9 mouse cellular contexts compared by ENCODE assay signal in the genomic region with DNA sequence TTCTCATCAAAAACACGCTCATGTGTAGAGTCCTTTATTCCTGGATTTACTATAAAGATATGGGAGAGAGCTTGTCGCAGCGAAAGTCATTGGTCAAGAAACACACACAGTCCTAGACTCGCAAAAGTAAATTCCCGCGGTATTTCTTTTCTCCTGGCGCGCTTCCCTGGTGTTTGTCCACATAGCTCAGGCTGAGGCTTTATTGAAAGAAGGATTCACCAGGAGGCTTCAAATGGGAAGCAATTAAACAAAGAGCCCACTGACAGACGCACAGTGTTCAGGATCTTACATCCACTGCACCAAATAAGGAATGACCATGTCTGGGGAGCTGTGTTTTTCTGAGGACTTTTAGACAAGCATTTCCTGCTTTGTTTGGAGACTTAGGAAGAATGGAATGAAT.
DNase-seq lines count a peak whose midpoint lies in the region; ATAC-seq and TF ChIP-seq lines count a peak whose summit lies in the region.
"Had no signal": no experiment of that assay in that cellular context is flagged by ENCODE, and none has a peak within 500 bp of the region (broad histone marks: within the 10 kb centered on the region; RNA-seq: fewer than 3 reads in every experiment).

No protein-coding gene starts in this region.

- no peak for TF ChIP-seq EP300 in heart, adult 2 months (IDR thresholded peaks at IDR 0.05; ENCODE audit: insufficient read depth, low read depth, low read length)

- no peaks in the 10 kb centered on the region for H3K27me3 ChIP-seq in lung, embryonic 16.5 days (ENCODE audit: control insufficient read depth, insufficient read depth, low read depth, low read length)
- no peaks in the 10 kb centered on the region for H3K27me3 ChIP-seq in heart, adult 2 months (ENCODE audit: control insufficient read depth, insufficient read depth, low read length)
- H3K27me3 ChIP-seq in kidney, embryonic 15.5 days, result no peaks in the 10 kb centered on the region
- H3K27me3 ChIP-seq in neural tube, embryonic 13.5 days, result no peaks in the 10 kb centered on the region
- H3K27me3 ChIP-seq: limb, embryonic 15.5 days had no signal

- peak overlapping the region; percentile 49 for H3K27ac ChIP-seq in lung, embryonic 16.5 days (ENCODE audit: low read length)
- peak overlapping the region; percentile 48 for H3K27ac ChIP-seq in heart, adult 2 months
- H3K27ac ChIP-seq in kidney, embryonic 15.5 days, result peak overlapping the region; percentile 81
- no peak overlapping the region for H3K27ac ChIP-seq in neural tube, embryonic 13.5 days (replicated peaks)
- H3K27ac ChIP-seq: limb, embryonic 15.5 days had no signal

- no peaks in the 10 kb centered on the region for H3K9me3 ChIP-seq in lung, embryonic 16.5 days (ENCODE audit: control insufficient read depth, low read length)
- no peaks in the 10 kb centered on the region for H3K9me3 ChIP-seq in kidney, embryonic 15.5 days (replicated peaks)
- no peaks in the 10 kb centered on the region for H3K9me3 ChIP-seq in neural tube, embryonic 13.5 days
- H3K9me3 ChIP-seq: limb, embryonic 15.5 days had no signal

- H3K4me2 ChIP-seq in lung, embryonic 16.5 days (ENCODE audit: low read depth, low read length), result peak overlapping the region; percentile 44
- 0 out of 2 replicates have a peak overlapping the region, but pooled peaks have one; percentile 31 for H3K4me2 ChIP-seq in kidney, embryonic 15.5 days
- peak overlapping the region; percentile 1; the same call in 1 of the 2 replicates for H3K4me2 ChIP-seq in neural tube, embryonic 13.5 days
- H3K4me2 ChIP-seq: limb, embryonic 15.5 days had no signal

- DNase-seq in lung, adult 18-20 months, result no peak
- DNase-seq in heart, adult 2 months, result peak; percentile 21 to 34
- DNase-seq in left cerebral cortex, postnatal 14 days (ENCODE audit: low spot score in 2 of 2), result no peak
- no peak for DNase-seq in B cell, adult 2 months
- no peak for DNase-seq in layer of hippocampus, postnatal 14 days (ENCODE audit: low spot score in 2 of 2)

- intact Hi-C loops in heart, adult 2 months (cut with DNase I), result no loop called here
- intact Hi-C loops in left cerebral cortex, postnatal 14 days (cut with DNase I), result no loop called here

- WGBS in lung, embryonic 16.5 days, result 32% methylated on average over 9 of the region's 9 CpGs
- WGBS in heart, adult 2 months, result 45% methylated on average over 9 of the region's 9 CpGs
- WGBS in kidney, embryonic 15.5 days, result 56% methylated on average over 9 of the region's 9 CpGs
- WGBS in neural tube, embryonic 13.5 days, result 40% methylated on average over 9 of the region's 9 CpGs

- TF ChIP-seq CTCF in heart, adult 2 months (IDR thresholded peaks at IDR 0.05), result no peak

- peak; percentile 71; the same call in 1 of the 2 replicates for ATAC-seq in lung, embryonic 16.5 days (ENCODE audit: low read depth)
- ATAC-seq in kidney, embryonic 15.5 days (replicated peaks; ENCODE audit: low FRiP score), result peak; percentile 67
- no peak for ATAC-seq in neural tube, embryonic 13.5 days (ENCODE audit: low read depth)

- no peaks in the 10 kb centered on the region for H3K79me2 ChIP-seq in heart, adult 2 months (replicated peaks; ENCODE audit: control insufficient read depth, insufficient read depth, low read length)

- TF ChIP-seq POLR2A in heart, adult 2 months (IDR thresholded peaks at IDR 0.05; ENCODE audit: insufficient read depth, low read depth, low read length), result no peak

- H3K4me3 ChIP-seq in lung, embryonic 16.5 days (ENCODE audit: low read length), result peak overlapping the region; percentile 18; the same call in 1 of the 2 replicates
- H3K4me3 ChIP-seq in heart, adult 2 months, result no peak overlapping the region
- H3K4me3 ChIP-seq in kidney, embryonic 15.5 days (replicated peaks), result peak overlapping the region; percentile 4; the same call in 1 of the 2 replicates
- H3K4me3 ChIP-seq in neural tube, embryonic 13.5 days, result no peak overlapping the region
- H3K4me3 ChIP-seq: limb, embryonic 15.5 days had no signal

- H3K9ac ChIP-seq in lung, embryonic 16.5 days (ENCODE audit: low read length), result no peak overlapping the region
- H3K9ac ChIP-seq in heart, adult 2 months (ENCODE audit: low read depth, low read length), result no peak overlapping the region
- no peak overlapping the region for H3K9ac ChIP-seq in kidney, embryonic 15.5 days
- H3K9ac ChIP-seq in neural tube, embryonic 13.5 days, result no peak overlapping the region
- H3K9ac ChIP-seq: limb, embryonic 15.5 days had no signal

- H3K4me1 ChIP-seq in lung, embryonic 16.5 days (replicated peaks; ENCODE audit: control insufficient read depth, insufficient read depth, low read length), result peaks cover 5% of the 10 kb centered on the region; the same call in 1 of the 2 replicates
- no peaks in the 10 kb centered on the region; the same call in 1 of the 2 replicates for H3K4me1 ChIP-seq in heart, adult 2 months (ENCODE audit: control insufficient read depth, insufficient read depth, low read length)
- H3K4me1 ChIP-seq in kidney, embryonic 15.5 days, result peaks cover 5% of the 10 kb centered on the region; the same call in 1 of the 2 replicates
- H3K4me1 ChIP-seq in neural tube, embryonic 13.5 days (replicated peaks), result peaks cover 12% of the 10 kb centered on the region

- H3K36me3 ChIP-seq in lung, embryonic 16.5 days (ENCODE audit: control insufficient read depth, insufficient read depth, low read length), result no peaks in the 10 kb centered on the region
- H3K36me3 ChIP-seq in heart, adult 2 months (ENCODE audit: control insufficient read depth, insufficient read depth, low read length), result peaks cover 1% of the 10 kb centered on the region; the same call in 1 of the 2 replicates
- no peaks in the 10 kb centered on the region for H3K36me3 ChIP-seq in kidney, embryonic 15.5 days
- no peaks in the 10 kb centered on the region for H3K36me3 ChIP-seq in neural tube, embryonic 13.5 days
- H3K36me3 ChIP-seq: limb, embryonic 15.5 days had no signal

Comparison
In these comparisons a context has a peak if more than half of its experiments do, and no peak if none do; other contexts are left out.
1. H3K4me3 ChIP-seq: peak in lung, embryonic 16.5 days (single experiment) and kidney, embryonic 15.5 days (single experiment); none in heart, adult 2 months (single experiment) and neural tube, embryonic 13.5 days (single experiment).
2. DNase-seq: peak in heart, adult 2 months (2 of 2); none in lung, adult 18-20 months (0 of 2), left cerebral cortex, postnatal 14 days (0 of 2), B cell, adult 2 months (0 of 2) and layer of hippocampus, postnatal 14 days (0 of 2).
3. Peak in every context shown above with its lines, with median percentiles within 50 percentile points of each other: H3K4me2 ChIP-seq.